Mouse (Mus musculus): ENCODE results near the gene Gstt4. TPM values are rescaled to one million over a fixed set of nuclear protein-coding genes. Genes with fewer than 3 reads are reported as not detected.
"Not testable (repeated sequence)": the region's sequence is repeated elsewhere in the genome, so short reads cannot be mapped to it uniquely, and the experiment has no call there.

Gstt4 gene
- polyA plus RNA-seq, 1 experiment from 2014 or later = not detected

DNA sequence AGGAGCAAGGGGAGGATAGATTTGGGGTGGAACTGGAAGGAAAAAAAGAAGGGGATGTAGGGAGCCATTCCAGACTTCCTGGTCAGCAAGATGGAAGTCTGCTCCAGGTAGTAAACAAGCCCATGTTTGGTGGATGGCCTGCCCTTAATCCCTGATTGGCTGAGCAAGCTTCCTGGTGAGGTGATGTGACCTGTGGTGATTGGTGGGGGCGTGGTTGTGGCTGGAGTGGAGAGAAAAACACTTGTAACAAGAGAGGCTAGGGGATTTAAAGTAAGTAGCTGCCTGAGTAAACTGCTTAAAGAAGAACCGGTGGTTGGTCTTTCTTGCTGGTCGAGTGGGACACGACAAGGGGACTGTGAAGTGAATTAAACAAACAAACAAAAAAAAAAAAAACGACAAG lies 54.6 kb downstream of the Gstt4 start:
- H3K27ac ChIP-seq (replicated peaks); ATAC-seq (ENCODE audit: extremely low read depth, insufficient number of reproducible peaks, low FRiP score, low TSS enrichment); H3K4me3 ChIP-seq; H3K9ac ChIP-seq; H3K27me3 ChIP-seq (replicated peaks); H3K4me2 ChIP-seq; H3K36me3 ChIP-seq; H3K9me3 ChIP-seq: not testable (repeated sequence)
- peaks cover 20% of the 10 kb centered on the region for H3K4me1 ChIP-seq
- WGBS = 38% methylated on average over 5 of the region's 5 CpGs

DNA sequence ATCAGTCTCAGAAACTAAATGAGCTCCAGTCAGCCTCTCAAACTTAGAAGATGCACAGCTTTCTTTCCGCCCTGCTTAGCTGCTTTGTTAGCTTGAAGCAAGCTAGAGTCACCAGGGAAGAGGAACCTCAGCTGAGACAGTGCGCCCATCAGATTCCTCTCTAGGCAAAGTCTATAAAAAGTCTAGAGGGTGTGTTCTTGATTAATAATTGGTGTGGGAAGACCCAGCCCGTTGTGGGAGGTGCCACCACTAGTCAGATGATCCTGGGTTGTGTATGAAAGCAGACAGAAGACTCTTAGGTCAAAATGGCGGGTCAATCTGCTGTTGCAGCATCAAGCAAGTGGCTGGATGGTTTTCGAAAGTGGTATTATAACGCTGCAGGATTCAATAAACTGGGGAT lies 55.5 kb downstream of the Gstt4 start:
- no peak overlapping the region for H3K4me3 ChIP-seq
- H3K27ac ChIP-seq (replicated peaks) = no peak overlapping the region
- H3K9ac ChIP-seq = no peak overlapping the region
- no peak for ATAC-seq (ENCODE audit: extremely low read depth, insufficient number of reproducible peaks, low FRiP score, low TSS enrichment)
- H3K36me3 ChIP-seq = peaks cover under 1% of the 10 kb centered on the region; the same call in 1 of the 2 replicates
- H3K4me2 ChIP-seq = no peak overlapping the region
- peaks cover 15% of the 10 kb centered on the region for H3K4me1 ChIP-seq
- WGBS = 81% methylated on average over 6 of the region's 6 CpGs
- no peaks in the 10 kb centered on the region; the same call in 1 of the 2 replicates for H3K27me3 ChIP-seq (replicated peaks)
- no peaks in the 10 kb centered on the region for H3K9me3 ChIP-seq

Other genes with a start within 250 kb of the Gstt4 start
- gene Ggt5, start 233.2 kb downstream of the Gstt4 start, polyA plus RNA-seq (2015; fragmentation: Nextera tagmentation; extraction: Ambion mirVana) = 7.1 TPM in 2 replicates
- gene Susd2, start 178.5 kb downstream of the Gstt4 start, polyA plus RNA-seq (2015; fragmentation: Nextera tagmentation; extraction: Ambion mirVana) = 8.2 TPM in 2 replicates
- 21.5 and 24.3 TPM in 2 replicates for gene Cabin1, start 58.2 kb downstream of the Gstt4 start, polyA plus RNA-seq (2015; fragmentation: Nextera tagmentation; extraction: Ambion mirVana)
- 30.8 and 38.9 TPM in 2 replicates for gene Ddt, start 49.1 kb downstream of the Gstt4 start, polyA plus RNA-seq (2015; fragmentation: Nextera tagmentation; extraction: Ambion mirVana)
- not detected in 2 replicates for gene Gm20441, start 41.6 kb downstream of the Gstt4 start, polyA plus RNA-seq (2015; fragmentation: Nextera tagmentation; extraction: Ambion mirVana)
- gene Gstt3, start 41.1 kb downstream of the Gstt4 start, polyA plus RNA-seq (2015; fragmentation: Nextera tagmentation; extraction: Ambion mirVana) = 3.2 and 4.1 TPM in 2 replicates
- 5.3 and 7.1 TPM in 2 replicates for gene Gstt1, start 24.0 kb downstream of the Gstt4 start, polyA plus RNA-seq (2015; fragmentation: Nextera tagmentation; extraction: Ambion mirVana)
- gene Gstt2, start 14.9 kb upstream of the Gstt4 start, polyA plus RNA-seq (2015; fragmentation: Nextera tagmentation; extraction: Ambion mirVana) = 9.5 and 13.0 TPM in 2 replicates
- gene Mif, start 37.7 kb upstream of the Gstt4 start, polyA plus RNA-seq (2015; fragmentation: Nextera tagmentation; extraction: Ambion mirVana) = 2,411 and 2,681 TPM in 2 replicates
- gene Derl3, start 70.9 kb upstream of the Gstt4 start, polyA plus RNA-seq (2015; fragmentation: Nextera tagmentation; extraction: Ambion mirVana) = 2.4 TPM in 2 replicates
- 118 and 125 TPM in 2 replicates for gene Smarcb1, start 99.1 kb upstream of the Gstt4 start, polyA plus RNA-seq (2015; fragmentation: Nextera tagmentation; extraction: Ambion mirVana)
- 463 and 524 TPM in 2 replicates for gene Chchd10, start 110.6 kb upstream of the Gstt4 start, polyA plus RNA-seq (2015; fragmentation: Nextera tagmentation; extraction: Ambion mirVana)
- 28.6 and 30.7 TPM in 2 replicates for gene Mmp11, start 114.0 kb upstream of the Gstt4 start, polyA plus RNA-seq (2015; fragmentation: Nextera tagmentation; extraction: Ambion mirVana)
- gene Gm867, start 118.1 kb upstream of the Gstt4 start, polyA plus RNA-seq (2015; fragmentation: Nextera tagmentation; extraction: Ambion mirVana) = 0.99 and 1.8 TPM in 2 replicates
- 0.25 and 0.41 TPM in 2 replicates for gene Vpreb3, start 120.5 kb upstream of the Gstt4 start, polyA plus RNA-seq (2015; fragmentation: Nextera tagmentation; extraction: Ambion mirVana)
- gene Gm5134, start 132.0 kb upstream of the Gstt4 start, polyA plus RNA-seq (2015; fragmentation: Nextera tagmentation; extraction: Ambion mirVana) = not detected in 2 replicates
- 12.2 and 12.5 TPM in 2 replicates for gene Zfp280b, start 210.1 kb upstream of the Gstt4 start, polyA plus RNA-seq (2015; fragmentation: Nextera tagmentation; extraction: Ambion mirVana)

Data from heart, embryonic 13.5 days (tissue).